In the genomic region with DNA sequence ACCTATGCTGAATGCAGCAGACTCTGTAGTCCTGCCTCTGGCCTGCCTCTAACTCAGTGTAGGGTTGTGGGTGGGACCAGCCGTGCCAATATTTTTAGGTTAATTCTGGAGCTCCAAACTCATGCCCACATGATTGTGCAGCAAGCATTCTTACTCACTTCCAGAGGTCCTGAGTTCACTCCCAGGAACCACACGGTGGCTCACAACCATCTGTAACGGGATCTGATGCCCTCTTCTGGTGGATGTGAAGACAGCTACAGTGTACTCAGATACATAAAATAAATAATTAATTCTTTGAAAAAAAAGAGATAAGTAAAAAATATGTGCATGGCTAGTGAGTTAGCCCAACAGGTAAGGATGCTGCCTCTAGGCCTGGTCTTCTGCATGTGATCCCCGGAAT, we compare ENCODE assay signal across 7 mouse cellular contexts. TPM values are rescaled to one million over a fixed set of nuclear protein-coding genes. Genes with fewer than 3 reads are reported as not detected.
DNase-seq lines count a peak whose midpoint lies in the region; ATAC-seq lines count a peak whose summit lies in the region.

No protein-coding gene starts in this region.

- DNase-seq in kidney, adult 9 months: peak; percentile 58
- DNase-seq in A20 (ENCODE audit: low read depth, low spot score) (peak; percentile 63), MN1 (ENCODE audit: low spot score) (peak; percentile 31)
- peak; percentile 16 for DNase-seq in forelimb bud, embryonic 11.5 days (ENCODE audit: low read depth, low spot score)
- no peak for DNase-seq in right cerebral cortex, adult 18-20 months
- no peak for DNase-seq in right cerebral cortex, postnatal 10 days (ENCODE audit: low spot score in 2 of 2)

- H3K27ac ChIP-seq in kidney, embryonic 16.5 days (ENCODE audit: low read length): no peak overlapping the region

- peaks cover 6% of the 10 kb centered on the region for H3K4me1 ChIP-seq in kidney, embryonic 16.5 days (ENCODE audit: insufficient read depth, low read length)

- 46% methylated on average over 4 of the region's 4 CpGs for WGBS in kidney, embryonic 16.5 days

- H3K9me3 ChIP-seq in kidney, embryonic 16.5 days (ENCODE audit: low read length): no peaks in the 10 kb centered on the region

- no peak overlapping the region for H3K4me3 ChIP-seq in kidney, embryonic 16.5 days (ENCODE audit: low read length)

- ATAC-seq in kidney, embryonic 16.5 days (ENCODE audit: low FRiP score, low TSS enrichment): no peak

- no peaks in the 10 kb centered on the region for H3K36me3 ChIP-seq in kidney, embryonic 16.5 days (ENCODE audit: insufficient read depth, low read length)

- H3K27me3 ChIP-seq in kidney, embryonic 16.5 days (ENCODE audit: insufficient read depth, low read length): no peaks in the 10 kb centered on the region

- no peak overlapping the region for H3K9ac ChIP-seq in kidney, embryonic 16.5 days (replicated peaks; ENCODE audit: low read length)

- H3K4me2 ChIP-seq in kidney, embryonic 16.5 days (replicated peaks; ENCODE audit: low read depth, low read length): no peak overlapping the region

RNA-seq across cellular contexts. Expression of a gene that starts 2.8 kb away (rescaled TPM):
- not detected in 2 replicates for polyA plus RNA-seq in kidney, embryonic 16.5 days (2015; fragmentation: Nextera tagmentation; extraction: Ambion mirVana)

RNA-seq across cellular contexts. Expression of a gene that starts 4.1 kb away (rescaled TPM):
- 105 and 115 TPM in 2 replicates for polyA plus RNA-seq in kidney, embryonic 16.5 days (2015; fragmentation: Nextera tagmentation; extraction: Ambion mirVana)

RNA-seq across cellular contexts. Expression of a gene that starts 5.1 kb away (rescaled TPM):
- polyA plus RNA-seq in kidney, embryonic 16.5 days (2015; fragmentation: Nextera tagmentation; extraction: Ambion mirVana): 9.5 and 9.6 TPM in 2 replicates

RNA-seq across cellular contexts. Expression of a gene that starts 26.6 kb away (rescaled TPM):
- polyA plus RNA-seq in kidney, embryonic 16.5 days (2015; fragmentation: Nextera tagmentation; extraction: Ambion mirVana): 1.8 and 4.7 TPM in 2 replicates

RNA-seq across cellular contexts. Expression of a gene that starts 35.6 kb away (rescaled TPM):
- 33.8 and 35.9 TPM in 2 replicates for polyA plus RNA-seq in kidney, embryonic 16.5 days (2015; fragmentation: Nextera tagmentation; extraction: Ambion mirVana)

Comparison
In these comparisons a context has a peak if more than half of its experiments do, and no peak if none do; other contexts are left out.
1. DNase-seq: peak in kidney, adult 9 months (single experiment), A20 (single experiment), MN1 (single experiment) and forelimb bud, embryonic 11.5 days (single experiment); none in right cerebral cortex, adult 18-20 months (single experiment) and right cerebral cortex, postnatal 10 days (0 of 2).